Mouse (Mus musculus): ENCODE measurements around the gene Lbh.

- TF ChIP-seq TAL1 (IDR thresholded peaks at IDR 0.05; ENCODE audit: low read length) (no peak), GATA1 (IDR thresholded peaks at IDR 0.05; ENCODE audit: low read length) (no peak)
Measured at GRCm38 (mm10) chr17:72890398-72890898, 27.7 kb upstream of the Lbh start.

All from erythroblast, embryonic 14.5 days (primary cell).